Mouse (Mus musculus) intestine, embryonic 14.5 days (tissue): ENCODE measurements around the gene Mlip. TPM values are rescaled to one million over a fixed set of nuclear protein-coding genes. Genes with fewer than 3 reads are reported as not detected.

Source experiments
- ATAC-seq: fragments of 200-750 bp; cut with Nextera tagmentation; replicated peaks from 2 replicates; pipeline ENCODE4 v1.8.0; 2017; ENCODE audit warnings: low read depth, moderate number of reproducible peaks, moderate TSS enrichment, moderate library complexity; ENCODE audit not compliant: low FRiP score, low TSS enrichment
- DNase-seq: peaks from one replicate; pipeline ENCODE4 v3.0.0-alpha.2; 2018; ENCODE audit warnings: low spot score
- H3K27ac ChIP-seq: fragments of 300-500 bp; sonication (generic); 2 replicates; pipeline ENCODE4 v1.5.1; 2014; ENCODE audit warnings: low read depth, mild to moderate bottlenecking, control low read depth
- H3K27me3 ChIP-seq: fragments of 300-500 bp; sonication (generic); replicated peaks from 2 replicates; pipeline ENCODE4 v1.6.1; 2014; ENCODE audit warnings: low read length, control low read depth; ENCODE audit not compliant: control insufficient read depth, insufficient read depth
- H3K36me3 ChIP-seq: fragments of 300-500 bp; sonication (generic); 2 replicates; pipeline ENCODE4 v1.6.1; 2014; ENCODE audit warnings: low read length, control low read depth; ENCODE audit not compliant: control insufficient read depth, insufficient read depth
- H3K4me1 ChIP-seq: fragments of 300-500 bp; sonication (generic); replicated peaks from 2 replicates; pipeline ENCODE4 v1.6.1; 2014; ENCODE audit warnings: low read length, control low read depth, mixed read lengths; ENCODE audit not compliant: control insufficient read depth, insufficient read depth
- H3K4me2 ChIP-seq: fragments of 300-500 bp; sonication (generic); 2 replicates; pipeline ENCODE4 v1.6.1; 2014; ENCODE audit warnings: low read length
- H3K4me3 ChIP-seq: fragments of 300-500 bp; sonication (generic); 2 replicates; pipeline ENCODE4 v1.5.1; 2014; ENCODE audit warnings: low read depth, low read length, control low read depth, mixed read lengths
- H3K9ac ChIP-seq: fragments of 300-500 bp; sonication (generic); 2 replicates; pipeline ENCODE4 v1.6.1; 2014; ENCODE audit warnings: mild to moderate bottlenecking, low read length
- H3K9me3 ChIP-seq: fragments of 300-500 bp; sonication (generic); 2 replicates; pipeline ENCODE4 v1.6.1; 2016; ENCODE audit warnings: low read length, control low read depth; ENCODE audit not compliant: control insufficient read depth
- WGBS: fragments of 180-500 bp; shearing (Covaris S2); extraction: QIAGEN DNeasy Blood & Tissue Kit; methylation state at CpG from one replicate; pipeline ENCODE4 v1.1.7; 2014; 5-methylcytosine and 5-hydroxymethylcytosine counted together
- polyA plus RNA-seq: library from polyadenylated mRNA; unstranded; fragments of >200 nt; fragmentation: Nextera tagmentation; extraction: Ambion mirVana; gene quantifications from 2 replicates; pipeline ENCODE4 v1.2.1, GENCODE M21; 2014

The Mlip gene
- polyA plus RNA-seq, 1 experiment from 2014 or later = 0.42 TPM

GRCm38 (mm10) chr9:77251511-77252112, 101.2 kb downstream of the Mlip start:
- ATAC-seq = no peak
- WGBS = 72% methylated on average over 18 of the region's 18 CpGs
- H3K4me2 ChIP-seq = no peak overlapping the region

GRCm38 (mm10) chr9:77198250-77198649, 154.5 kb downstream of the Mlip start:
- no peak overlapping the region for H3K27ac ChIP-seq
- H3K27me3 ChIP-seq = no peaks in the 10 kb centered on the region
- no peak overlapping the region for H3K9ac ChIP-seq
- no peaks in the 10 kb centered on the region for H3K36me3 ChIP-seq
- no peak for ATAC-seq
- no peak overlapping the region for H3K4me2 ChIP-seq
- 63% methylated on average over 1 of the region's 1 CpGs for WGBS
- no peak for DNase-seq
- no peaks in the 10 kb centered on the region for H3K4me1 ChIP-seq
- H3K4me3 ChIP-seq = no peak overlapping the region
- H3K9me3 ChIP-seq = no peaks in the 10 kb centered on the region

More at GRCm38 (mm10) chr9:77251511-77252112, 101.2 kb downstream of the Mlip start:
- no peak overlapping the region for H3K27ac ChIP-seq
- H3K9me3 ChIP-seq = no peaks in the 10 kb centered on the region
- H3K4me3 ChIP-seq = no peak overlapping the region
- no peaks in the 10 kb centered on the region for H3K27me3 ChIP-seq
- H3K9ac ChIP-seq = no peak overlapping the region
- no peak for DNase-seq
- H3K36me3 ChIP-seq = no peaks in the 10 kb centered on the region
- no peaks in the 10 kb centered on the region for H3K4me1 ChIP-seq

GRCm38 (mm10) chr9:77179486-77179885, 173.3 kb downstream of the Mlip start:
- Histone ChIP-seq H3K27me3 (no peaks in the 10 kb centered on the region), H3K9ac (no peak overlapping the region), H3K4me2 (no peak overlapping the region), H3K9me3 (no peaks in the 10 kb centered on the region), H3K4me3 (no peak overlapping the region), H3K4me1 (no peaks in the 10 kb centered on the region), H3K36me3 (no peaks in the 10 kb centered on the region), H3K27ac (no peak overlapping the region)
- ATAC-seq (no peak), DNase-seq (no peak)
- 90% methylated on average over 3 of the region's 3 CpGs for WGBS

- DNase-seq (no peak), ATAC-seq (no peak)
- H3K9ac ChIP-seq = no peak overlapping the region
- no peaks in the 10 kb centered on the region for H3K9me3 ChIP-seq
- H3K36me3 ChIP-seq = no peaks in the 10 kb centered on the region
- WGBS = 72% methylated on average over 3 of the region's 3 CpGs
- no peaks in the 10 kb centered on the region for H3K27me3 ChIP-seq
- no peaks in the 10 kb centered on the region for H3K4me1 ChIP-seq
- H3K27ac ChIP-seq = no peak overlapping the region
- no peak overlapping the region for H3K4me3 ChIP-seq
- H3K4me2 ChIP-seq = no peak overlapping the region
Measured at GRCm38 (mm10) chr9:77175870-77176269, 176.9 kb downstream of the Mlip start.

- no peak overlapping the region for H3K27ac ChIP-seq
- no peaks in the 10 kb centered on the region for H3K36me3 ChIP-seq
- no peak overlapping the region for H3K4me2 ChIP-seq
- 67% methylated on average over 5 of the region's 5 CpGs for WGBS
- no peak overlapping the region for H3K4me3 ChIP-seq
- no peaks in the 10 kb centered on the region for H3K9me3 ChIP-seq
- DNase-seq (no peak), ATAC-seq (no peak)
- no peaks in the 10 kb centered on the region for H3K4me1 ChIP-seq
- no peaks in the 10 kb centered on the region for H3K27me3 ChIP-seq
- H3K9ac ChIP-seq = no peak overlapping the region
Measured at GRCm38 (mm10) chr9:77172044-77172443, 180.7 kb downstream of the Mlip start.

- no peak for DNase-seq
- no peak overlapping the region for H3K4me2 ChIP-seq
- H3K4me3 ChIP-seq = no peak overlapping the region
- no peaks in the 10 kb centered on the region for H3K4me1 ChIP-seq
- H3K27ac ChIP-seq = no peak overlapping the region
- no peaks in the 10 kb centered on the region for H3K9me3 ChIP-seq
- WGBS = 79% methylated on average over 6 of the region's 6 CpGs
- H3K27me3 ChIP-seq = no peaks in the 10 kb centered on the region
- no peaks in the 10 kb centered on the region for H3K36me3 ChIP-seq
- H3K9ac ChIP-seq = no peak overlapping the region
- no peak for ATAC-seq
Measured at GRCm38 (mm10) chr9:77165877-77166276, 186.9 kb downstream of the Mlip start.

GRCm38 (mm10) chr9:77161764-77162163, 191.0 kb downstream of the Mlip start:
- Histone ChIP-seq H3K4me1 (no peaks in the 10 kb centered on the region), H3K9me3 (no peaks in the 10 kb centered on the region), H3K27me3 (no peaks in the 10 kb centered on the region), H3K4me3 (no peak overlapping the region), H3K4me2 (no peak overlapping the region), H3K36me3 (no peaks in the 10 kb centered on the region), H3K9ac (no peak overlapping the region), H3K27ac (no peak overlapping the region)
- WGBS = 60% methylated on average over 5 of the region's 5 CpGs
- no peak for DNase-seq
- no peak for ATAC-seq

GRCm38 (mm10) chr9:77160277-77160926, 192.4 kb downstream of the Mlip start:
- H3K9ac ChIP-seq = no peak overlapping the region
- ATAC-seq = peak; percentile 87
- 63% methylated on average over 4 of the region's 4 CpGs for WGBS
- H3K4me1 ChIP-seq = no peaks in the 10 kb centered on the region
- no peaks in the 10 kb centered on the region for H3K36me3 ChIP-seq
- H3K9me3 ChIP-seq = no peaks in the 10 kb centered on the region
- no peak for DNase-seq
- H3K27ac ChIP-seq = 0 out of 2 replicates have a peak overlapping the region, but pooled peaks have one; percentile 23
- H3K4me2 ChIP-seq = no peak overlapping the region
- no peaks in the 10 kb centered on the region for H3K27me3 ChIP-seq
- no peak overlapping the region for H3K4me3 ChIP-seq
